Mouse (Mus musculus): Measurements from ENCODE around the gene Tob2. TPM values are rescaled to one million over a fixed set of nuclear protein-coding genes. Genes with fewer than 3 reads are reported as not detected.
A peak's percentile ranks its signal among the peaks of the same experiment; 100 is the strongest.

Gene Tob2
- polyA plus RNA-seq, 1 experiment from 2014 or later, result 24.5 TPM

DNA sequence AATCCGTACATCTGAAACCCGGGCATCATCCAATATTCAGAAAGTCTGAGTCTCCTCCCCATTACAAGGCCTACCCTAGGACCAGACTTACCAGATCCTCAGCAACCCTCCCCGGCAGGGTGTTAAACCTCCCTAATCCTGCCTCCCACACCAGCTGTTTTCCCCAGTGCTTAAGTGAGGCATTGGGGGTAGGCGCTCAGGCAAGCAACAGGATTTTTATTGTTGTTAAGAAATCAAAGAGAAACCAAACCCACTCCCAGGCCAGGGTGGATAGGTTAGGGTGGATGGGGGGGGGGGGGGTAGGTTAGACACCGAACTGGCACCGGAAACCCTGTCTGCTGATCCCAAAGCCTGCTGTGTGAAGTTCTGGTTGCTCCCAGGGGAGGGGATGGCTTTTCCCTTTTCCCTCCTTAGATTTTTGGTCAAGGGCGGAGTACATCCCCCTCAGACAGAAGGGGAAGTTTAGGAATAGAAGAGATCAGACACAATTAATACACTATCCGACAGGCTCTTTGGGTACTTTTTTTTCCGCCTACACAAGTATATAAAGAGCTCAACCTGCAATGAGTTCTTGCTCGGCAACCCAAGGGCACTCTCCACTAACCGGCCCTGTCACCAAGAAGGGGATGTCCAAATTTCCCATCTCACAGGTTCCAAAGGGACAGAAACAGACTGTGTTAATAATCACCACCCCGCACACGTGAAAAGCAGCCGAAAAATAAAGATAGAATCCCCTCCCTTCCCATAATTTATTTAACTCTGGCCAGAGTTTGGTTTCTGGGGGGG lies 1.5 kb downstream of the Tob2 start:
- ATAC-seq (ENCODE audit: insufficient number of reproducible peaks, insufficient read depth, low FRiP score, low read depth), result no peak
- 2% methylated on average over 14 of the region's 14 CpGs for WGBS
- peak overlapping the region; percentile 98 for H3K27ac ChIP-seq (ENCODE audit: low read length)
- 0 out of 2 replicates have a peak, but pooled peaks cover 5% of the 10 kb centered on the region for H3K4me1 ChIP-seq (ENCODE audit: control insufficient read depth, insufficient read depth, low read length)
- H3K27me3 ChIP-seq (ENCODE audit: control insufficient read depth, insufficient read depth, low read length), result no peaks in the 10 kb centered on the region
- H3K4me3 ChIP-seq (ENCODE audit: low read depth, low read length), result peak overlapping the region; percentile 76
- H3K9me3 ChIP-seq (ENCODE audit: control insufficient read depth, low read depth, low read length), result no peaks in the 10 kb centered on the region
- peak overlapping the region; percentile 89 for H3K9ac ChIP-seq (replicated peaks; ENCODE audit: low read depth, low read length)
- 0 out of 2 replicates have a peak, but pooled peaks cover 3% of the 10 kb centered on the region for H3K36me3 ChIP-seq (ENCODE audit: control insufficient read depth, insufficient read depth, low read length)
- H3K4me2 ChIP-seq (replicated peaks; ENCODE audit: low read depth, low read length), result peak overlapping the region; percentile 96

DNA sequence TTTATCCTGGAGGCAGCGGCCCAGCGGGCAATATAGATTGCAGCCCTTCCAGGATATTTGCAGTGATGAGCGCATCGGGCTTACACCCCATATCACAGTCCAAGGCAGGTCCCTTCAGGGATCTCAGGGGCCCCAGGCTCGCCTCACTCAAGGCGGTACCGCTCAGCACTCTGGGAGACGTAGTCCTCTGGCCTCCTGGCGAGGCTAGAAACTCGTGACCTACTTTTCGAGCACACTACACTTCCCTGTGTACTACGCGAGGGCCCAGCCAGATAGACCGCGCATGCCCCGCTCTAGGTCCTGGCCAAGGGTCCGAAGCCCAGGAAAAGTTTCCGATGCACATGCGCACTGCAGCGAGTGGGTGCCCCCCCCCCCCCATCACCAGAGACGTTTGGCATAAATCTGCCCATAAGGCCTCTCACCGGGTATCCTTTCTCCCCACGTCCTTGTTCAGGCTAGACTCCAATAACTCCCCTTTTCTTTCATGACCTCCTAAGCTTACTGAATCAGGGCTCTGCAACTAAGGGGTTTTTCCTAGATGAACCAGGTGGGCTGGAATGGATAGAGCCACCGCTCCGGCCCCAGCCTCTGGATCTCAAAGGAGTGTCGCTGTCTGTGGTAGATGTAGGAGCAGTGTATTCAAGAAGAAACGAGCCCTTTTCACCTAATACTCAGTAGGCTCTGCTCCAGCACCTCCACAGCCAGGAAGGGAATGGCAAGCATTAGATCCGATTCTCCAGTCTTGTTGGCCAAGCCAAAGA lies 2.4 kb downstream of the Tob2 start:
- H3K9me3 ChIP-seq (ENCODE audit: control insufficient read depth, low read depth, low read length), result no peaks in the 10 kb centered on the region
- H3K36me3 ChIP-seq (ENCODE audit: control insufficient read depth, insufficient read depth, low read length), result peaks cover 11% of the 10 kb centered on the region
- peak overlapping the region; percentile 89 for H3K9ac ChIP-seq (replicated peaks; ENCODE audit: low read depth, low read length)
- no peaks in the 10 kb centered on the region for H3K27me3 ChIP-seq (ENCODE audit: control insufficient read depth, insufficient read depth, low read length)
- ATAC-seq (ENCODE audit: insufficient number of reproducible peaks, insufficient read depth, low FRiP score, low read depth), result peak; percentile 88
- peak overlapping the region; percentile 96 for H3K4me2 ChIP-seq (replicated peaks; ENCODE audit: low read depth, low read length)
- H3K27ac ChIP-seq (ENCODE audit: low read length), result peak overlapping the region; percentile 98
- 0 out of 2 replicates have a peak, but pooled peaks cover 5% of the 10 kb centered on the region for H3K4me1 ChIP-seq (ENCODE audit: control insufficient read depth, insufficient read depth, low read length)
- peak overlapping the region; percentile 76 for H3K4me3 ChIP-seq (ENCODE audit: low read depth, low read length)
- WGBS, result under 1% methylated on average over 28 of the region's 28 CpGs

DNA sequence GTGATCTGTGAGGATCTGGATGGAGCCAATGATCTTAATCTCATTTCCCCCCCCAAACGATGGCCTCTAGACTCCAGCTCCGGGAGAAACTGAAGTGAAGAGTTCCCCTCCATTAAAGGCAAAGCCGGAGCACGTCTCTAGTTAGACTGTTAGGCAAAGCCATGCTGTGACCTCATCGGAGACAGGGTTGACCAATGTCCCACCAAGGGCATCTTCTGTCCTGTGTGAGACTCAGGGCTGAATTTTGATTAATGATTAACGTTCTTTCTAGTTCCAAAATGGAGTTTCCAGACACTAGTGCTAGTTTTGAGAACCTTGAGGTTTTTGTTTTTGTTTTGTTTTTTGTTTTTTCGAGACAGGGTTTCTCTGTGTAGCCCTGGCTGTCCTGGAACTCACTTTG lies 5.5 kb downstream of the Tob2 start:
- Histone ChIP-seq H3K4me1 (ENCODE audit: control insufficient read depth, insufficient read depth, low read length) (no peaks in the 10 kb centered on the region), H3K27me3 (ENCODE audit: control insufficient read depth, insufficient read depth, low read length) (no peaks in the 10 kb centered on the region), H3K4me3 (ENCODE audit: low read depth, low read length) (no peak overlapping the region), H3K9me3 (ENCODE audit: control insufficient read depth, low read depth, low read length) (no peaks in the 10 kb centered on the region), H3K27ac (ENCODE audit: low read length) (no peak overlapping the region), H3K4me2 (replicated peaks; ENCODE audit: low read depth, low read length) (no peak overlapping the region), H3K9ac (replicated peaks; ENCODE audit: low read depth, low read length) (no peak overlapping the region), H3K36me3 (ENCODE audit: control insufficient read depth, insufficient read depth, low read length) (peaks cover 35% of the 10 kb centered on the region)
- ATAC-seq (ENCODE audit: insufficient number of reproducible peaks, insufficient read depth, low FRiP score, low read depth), result no peak
- 81% methylated on average over 7 of the region's 7 CpGs for WGBS

DNA sequence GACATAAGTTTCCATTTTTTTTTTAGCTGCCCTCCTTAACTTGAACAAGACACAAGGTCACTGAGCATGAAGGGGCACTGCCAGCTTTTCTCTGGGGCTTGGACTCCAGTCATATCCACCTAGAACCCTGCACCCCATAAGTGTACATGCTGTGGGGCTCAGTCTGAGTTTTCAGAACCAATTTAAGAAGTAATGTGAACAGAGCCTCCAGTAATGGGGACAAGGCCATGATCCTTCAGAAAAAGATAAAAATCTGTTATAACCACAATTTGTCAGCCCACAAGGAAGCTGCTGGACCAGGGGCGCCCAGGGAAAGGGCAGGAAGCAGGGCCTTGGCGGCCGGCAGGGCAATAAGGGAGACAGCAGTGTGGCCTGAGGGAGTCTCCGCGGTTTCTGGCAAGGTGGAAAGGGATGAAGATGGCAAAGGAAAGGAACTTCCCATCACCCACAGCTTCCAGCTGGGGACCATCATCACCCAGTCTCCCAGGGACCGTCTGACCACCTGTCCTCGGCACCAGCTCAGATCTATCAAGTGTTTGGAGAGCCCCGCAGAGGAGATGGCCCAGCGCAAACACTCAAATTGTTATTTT lies 6.1 kb downstream of the Tob2 start:
- ATAC-seq (ENCODE audit: insufficient number of reproducible peaks, insufficient read depth, low FRiP score, low read depth), result no peak
- H3K4me3 ChIP-seq (ENCODE audit: low read depth, low read length), result no peak overlapping the region
- no peaks in the 10 kb centered on the region for H3K9me3 ChIP-seq (ENCODE audit: control insufficient read depth, low read depth, low read length)
- H3K4me2 ChIP-seq (replicated peaks; ENCODE audit: low read depth, low read length), result no peak overlapping the region
- no peak overlapping the region for H3K9ac ChIP-seq (replicated peaks; ENCODE audit: low read depth, low read length)
- no peaks in the 10 kb centered on the region for H3K27me3 ChIP-seq (ENCODE audit: control insufficient read depth, insufficient read depth, low read length)
- no peaks in the 10 kb centered on the region for H3K4me1 ChIP-seq (ENCODE audit: control insufficient read depth, insufficient read depth, low read length)
- WGBS, result 79% methylated on average over 9 of the region's 9 CpGs
- no peak overlapping the region for H3K27ac ChIP-seq (ENCODE audit: low read length)
- H3K36me3 ChIP-seq (ENCODE audit: control insufficient read depth, insufficient read depth, low read length), result peaks cover 41% of the 10 kb centered on the region

DNA sequence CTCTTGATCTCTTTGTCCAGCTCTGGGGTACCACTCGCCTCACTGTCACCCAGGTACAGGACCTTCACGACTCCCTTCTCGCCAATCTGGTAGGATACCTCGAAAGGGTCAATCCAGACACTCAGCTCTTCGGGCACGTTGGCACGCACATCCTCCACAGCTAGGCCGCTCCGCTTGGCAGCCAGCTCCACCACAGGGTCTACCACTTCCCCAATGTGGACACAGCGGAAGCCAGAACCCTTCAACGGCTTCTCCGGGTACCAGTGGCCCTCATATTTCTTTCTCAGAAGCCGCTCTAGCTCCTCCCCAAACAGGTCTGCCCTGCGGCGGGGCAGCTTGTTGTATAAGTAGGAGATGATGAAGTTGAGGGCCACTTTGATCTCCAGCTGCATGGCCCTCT lies 7.2 kb downstream of the Tob2 start:
- H3K4me2 ChIP-seq (replicated peaks; ENCODE audit: low read depth, low read length), result no peak overlapping the region
- H3K9me3 ChIP-seq (ENCODE audit: control insufficient read depth, low read depth, low read length), result no peaks in the 10 kb centered on the region
- H3K4me3 ChIP-seq (ENCODE audit: low read depth, low read length), result no peak overlapping the region
- no peak overlapping the region for H3K9ac ChIP-seq (replicated peaks; ENCODE audit: low read depth, low read length)
- ATAC-seq (ENCODE audit: insufficient number of reproducible peaks, insufficient read depth, low FRiP score, low read depth), result no peak
- H3K27ac ChIP-seq (ENCODE audit: low read length), result no peak overlapping the region
- H3K27me3 ChIP-seq (ENCODE audit: control insufficient read depth, insufficient read depth, low read length), result no peaks in the 10 kb centered on the region
- WGBS, result 94% methylated on average over 15 of the region's 15 CpGs
- H3K4me1 ChIP-seq (ENCODE audit: control insufficient read depth, insufficient read depth, low read length), result no peaks in the 10 kb centered on the region
- peaks cover 42% of the 10 kb centered on the region for H3K36me3 ChIP-seq (ENCODE audit: control insufficient read depth, insufficient read depth, low read length)

DNA sequence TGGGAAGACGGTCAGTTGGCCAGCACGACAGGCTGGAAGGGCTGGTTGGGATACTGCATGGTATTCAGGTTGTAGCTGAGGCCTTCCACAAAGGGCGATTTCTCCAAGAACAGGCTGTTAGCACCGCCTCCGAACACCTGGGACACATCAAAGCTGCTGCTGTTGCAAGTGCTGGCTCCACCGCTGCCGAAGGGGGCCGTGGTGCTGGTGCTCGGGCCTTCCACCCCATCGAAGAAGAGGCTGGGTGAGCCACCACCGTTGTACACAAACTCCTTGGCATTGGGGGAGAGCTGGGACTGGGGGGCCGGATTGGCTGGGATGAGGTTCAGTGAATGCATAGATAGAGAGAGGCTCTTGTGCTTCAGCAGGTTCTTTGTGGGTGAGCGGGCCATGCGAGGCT lies 7.9 kb downstream of the Tob2 start:
- Histone ChIP-seq H3K4me2 (replicated peaks; ENCODE audit: low read depth, low read length) (no peak overlapping the region), H3K27me3 (ENCODE audit: control insufficient read depth, insufficient read depth, low read length) (no peaks in the 10 kb centered on the region), H3K4me1 (ENCODE audit: control insufficient read depth, insufficient read depth, low read length) (no peaks in the 10 kb centered on the region), H3K9me3 (ENCODE audit: control insufficient read depth, low read depth, low read length) (no peaks in the 10 kb centered on the region), H3K27ac (ENCODE audit: low read length) (no peak overlapping the region), H3K36me3 (ENCODE audit: control insufficient read depth, insufficient read depth, low read length) (peaks cover 42% of the 10 kb centered on the region), H3K4me3 (ENCODE audit: low read depth, low read length) (no peak overlapping the region), H3K9ac (replicated peaks; ENCODE audit: low read depth, low read length) (no peak overlapping the region)
- no peak for ATAC-seq (ENCODE audit: insufficient number of reproducible peaks, insufficient read depth, low FRiP score, low read depth)
- WGBS, result 72% methylated on average over 14 of the region's 14 CpGs

DNA sequence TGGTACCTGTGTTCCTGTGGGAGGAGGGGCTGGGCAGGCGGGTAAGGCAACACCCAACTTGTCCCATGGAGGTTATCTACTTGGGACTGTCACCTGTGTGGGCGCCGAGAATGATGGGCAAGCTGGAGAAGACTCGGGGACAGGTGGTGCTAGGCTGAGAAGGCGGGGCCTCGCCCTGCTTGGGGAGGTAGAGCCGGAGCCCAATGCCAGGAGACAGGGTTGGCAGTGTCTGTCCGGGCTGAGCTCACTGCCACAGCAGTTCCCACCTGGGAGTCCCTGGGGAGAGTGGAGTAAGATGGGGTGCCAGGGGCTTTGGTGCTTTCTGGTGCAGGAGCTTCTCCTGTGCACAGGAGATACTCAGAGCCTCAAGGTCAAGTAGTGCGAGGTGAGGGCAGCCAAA lies 9.5 kb downstream of the Tob2 start:
- H3K9ac ChIP-seq (replicated peaks; ENCODE audit: low read depth, low read length), result no peak overlapping the region
- H3K36me3 ChIP-seq (ENCODE audit: control insufficient read depth, insufficient read depth, low read length), result peaks cover 42% of the 10 kb centered on the region
- H3K4me1 ChIP-seq (ENCODE audit: control insufficient read depth, insufficient read depth, low read length), result no peaks in the 10 kb centered on the region
- 81% methylated on average over 9 of the region's 9 CpGs for WGBS
- H3K27me3 ChIP-seq (ENCODE audit: control insufficient read depth, insufficient read depth, low read length), result no peaks in the 10 kb centered on the region
- H3K9me3 ChIP-seq (ENCODE audit: control insufficient read depth, low read depth, low read length), result no peaks in the 10 kb centered on the region
- ATAC-seq (ENCODE audit: insufficient number of reproducible peaks, insufficient read depth, low FRiP score, low read depth), result peak; percentile 11; the same call in 1 of the 2 replicates
- H3K27ac ChIP-seq (ENCODE audit: low read length), result no peak overlapping the region
- no peak overlapping the region for H3K4me2 ChIP-seq (replicated peaks; ENCODE audit: low read depth, low read length)
- H3K4me3 ChIP-seq (ENCODE audit: low read depth, low read length), result no peak overlapping the region

DNA sequence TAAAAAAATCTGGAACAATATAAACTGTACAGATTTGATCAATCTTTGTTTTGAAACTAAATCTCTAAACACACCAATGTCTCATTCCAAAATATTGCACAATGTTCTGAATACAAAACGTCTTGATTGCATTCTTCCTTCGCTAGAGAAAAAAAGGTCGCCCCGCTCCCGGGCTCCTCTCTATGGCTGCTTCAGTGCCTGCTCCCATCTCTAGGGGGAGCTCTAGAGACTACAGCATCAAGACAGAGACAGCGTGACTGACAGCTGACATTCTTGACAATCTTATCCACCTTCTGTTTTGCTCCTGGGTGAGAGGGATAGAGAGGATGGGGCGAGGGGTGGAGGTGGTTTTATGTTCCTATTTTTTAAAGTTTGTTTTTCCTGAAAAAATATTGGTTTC lies 10.3 kb downstream of the Tob2 start:
- peaks cover 42% of the 10 kb centered on the region for H3K36me3 ChIP-seq (ENCODE audit: control insufficient read depth, insufficient read depth, low read length)
- 45% methylated on average over 7 of the region's 7 CpGs for WGBS

More for the DNA sequence above, 10.3 kb downstream of the Tob2 start:
- H3K9me3 ChIP-seq (ENCODE audit: control insufficient read depth, low read depth, low read length), result no peaks in the 10 kb centered on the region
- H3K27ac ChIP-seq (ENCODE audit: low read length), result no peak overlapping the region
- ATAC-seq (ENCODE audit: insufficient number of reproducible peaks, insufficient read depth, low FRiP score, low read depth), result no peak
- H3K9ac ChIP-seq (replicated peaks; ENCODE audit: low read depth, low read length), result no peak overlapping the region
- H3K4me3 ChIP-seq (ENCODE audit: low read depth, low read length), result no peak overlapping the region
- H3K4me1 ChIP-seq (ENCODE audit: control insufficient read depth, insufficient read depth, low read length), result no peaks in the 10 kb centered on the region
- H3K27me3 ChIP-seq (ENCODE audit: control insufficient read depth, insufficient read depth, low read length), result no peaks in the 10 kb centered on the region
- no peak overlapping the region for H3K4me2 ChIP-seq (replicated peaks; ENCODE audit: low read depth, low read length)

Data from stomach, embryonic 14.5 days (tissue).